Mouse (Mus musculus): Measurements from ENCODE around the gene Upp2. TPM values are rescaled to one million over a fixed set of nuclear protein-coding genes. Genes with fewer than 3 reads are reported as not detected.

The Upp2 gene
- polyA plus RNA-seq (2012; rRNA removed; ENCODE audit: low replicate concordance) = 4.1 and 4.6 TPM in 2 replicates

DNA sequence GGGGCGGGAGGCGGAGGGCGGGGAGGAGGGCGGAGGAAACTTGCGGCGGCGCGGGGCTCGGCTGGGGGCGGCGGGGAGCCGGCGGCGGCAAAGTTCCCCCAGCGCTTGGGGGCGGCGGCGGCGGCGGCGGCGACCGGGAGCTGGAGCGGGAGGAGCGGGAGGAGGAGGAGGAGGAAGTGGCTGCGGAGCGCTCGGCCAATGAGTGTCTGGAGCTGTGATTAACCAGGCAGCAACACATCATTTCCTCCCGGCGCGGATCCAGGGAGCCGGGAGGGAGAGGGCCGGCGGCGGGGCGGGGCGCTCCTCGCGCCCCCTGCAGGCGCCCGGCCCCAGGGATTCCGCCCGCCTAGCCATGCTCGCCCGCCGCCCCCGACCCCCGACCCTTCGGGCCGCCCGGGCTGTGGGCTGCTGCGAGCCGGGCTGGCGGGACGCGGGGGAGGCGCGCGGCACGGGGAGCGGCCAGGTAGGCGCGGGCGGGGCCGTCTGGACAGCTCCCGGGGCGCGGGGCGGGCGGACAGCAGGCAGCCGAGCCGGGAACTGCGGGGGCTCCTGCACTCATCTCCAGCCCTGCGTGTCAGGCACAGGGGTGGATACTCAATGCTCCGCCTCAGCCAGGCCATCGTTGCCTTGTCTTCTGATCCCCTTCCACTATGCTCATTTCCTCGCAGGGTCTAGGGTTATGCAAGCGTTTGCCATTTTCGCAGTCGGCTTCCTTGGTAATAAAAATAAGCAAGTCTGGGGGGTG, at the start of gene Upp2, which contains the start of gene Acvr1:
Gene Upp2 (plus strand): TSS at position 233 of the 745 bp plus-strand sequence.
Gene Acvr1 (minus strand): TSS at position 92 of the 745 bp plus-strand sequence.

Other genes with a start within 250 kb of the Upp2 start
- gene Acvr1c, start 209.4 kb upstream of the Upp2 start, polyA plus RNA-seq (2012; rRNA removed; ENCODE audit: low replicate concordance) = 0.20 TPM in 2 replicates
- not detected in 2 replicates for gene Gm17409, start 97.2 kb upstream of the Upp2 start, polyA plus RNA-seq (2012; rRNA removed; ENCODE audit: low replicate concordance)
- gene Acvr1, start 141 bp upstream of the Upp2 start, polyA plus RNA-seq (2012; rRNA removed; ENCODE audit: low replicate concordance) = 2.1 TPM in 2 replicates

Data from duodenum, adult 2 months (tissue).